Mouse (Mus musculus) yolk sac, embryonic 10.5 days (tissue): ENCODE data around the gene Fhl2.

ENCODE experiments used
- DNase-seq: peaks from one replicate; pipeline ENCODE4 v3.0.0-alpha.2; 2017; ENCODE audit warnings: low spot score

The Fhl2 gene

DNA sequence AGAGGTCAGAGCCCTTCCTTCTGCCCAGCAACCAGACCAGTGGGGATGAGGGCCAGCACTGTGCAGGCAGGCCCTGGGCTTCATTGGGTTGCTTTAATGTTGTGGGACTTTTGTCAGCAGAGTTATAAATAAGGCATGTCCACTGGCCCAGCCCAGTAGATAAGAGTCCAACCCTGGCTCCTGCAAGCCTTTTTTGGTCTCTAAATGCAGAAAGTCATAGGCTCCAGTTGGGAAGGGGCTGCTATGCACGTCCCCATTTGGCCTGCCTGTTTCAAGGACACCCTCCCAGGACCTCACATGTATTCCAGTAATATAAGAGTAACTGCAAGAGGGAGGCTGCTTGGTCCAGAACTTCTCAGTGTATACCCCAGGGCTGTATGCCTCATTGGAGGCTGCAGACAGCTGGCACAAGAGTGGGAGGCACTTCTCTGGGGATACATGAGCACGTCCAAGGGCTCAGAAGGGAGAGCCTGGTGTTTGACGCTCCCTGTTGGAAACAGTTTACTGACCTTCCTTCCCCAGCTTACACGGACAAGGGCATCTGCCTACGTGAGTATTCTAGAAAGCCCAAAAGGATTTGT lies at the start of gene Fhl2:
TSS of gene Fhl2 (minus strand) at position 324 of the 581 bp plus-strand sequence.
- DNase-seq, result no peak

DNA sequence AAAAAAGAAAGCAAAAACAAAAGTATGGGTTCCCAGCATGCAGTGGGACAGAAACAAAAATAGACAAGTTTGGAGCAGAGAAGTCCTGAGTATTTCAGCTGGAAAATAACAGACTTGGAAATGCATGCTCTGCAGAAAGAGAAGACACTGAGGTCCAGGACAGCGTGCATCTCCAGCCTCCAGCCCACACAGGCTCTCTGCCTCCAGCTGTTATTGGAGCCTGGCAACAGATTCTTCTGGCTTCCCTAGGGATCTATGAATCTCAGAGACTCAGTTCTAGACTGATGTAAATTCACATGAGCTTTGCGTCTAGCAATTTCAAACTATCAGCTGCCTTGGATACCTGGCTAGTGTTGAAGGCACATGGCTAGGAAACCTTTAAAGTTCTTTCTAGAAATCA lies 48.2 kb upstream of the Fhl2 start:
- no peak for DNase-seq

DNA sequence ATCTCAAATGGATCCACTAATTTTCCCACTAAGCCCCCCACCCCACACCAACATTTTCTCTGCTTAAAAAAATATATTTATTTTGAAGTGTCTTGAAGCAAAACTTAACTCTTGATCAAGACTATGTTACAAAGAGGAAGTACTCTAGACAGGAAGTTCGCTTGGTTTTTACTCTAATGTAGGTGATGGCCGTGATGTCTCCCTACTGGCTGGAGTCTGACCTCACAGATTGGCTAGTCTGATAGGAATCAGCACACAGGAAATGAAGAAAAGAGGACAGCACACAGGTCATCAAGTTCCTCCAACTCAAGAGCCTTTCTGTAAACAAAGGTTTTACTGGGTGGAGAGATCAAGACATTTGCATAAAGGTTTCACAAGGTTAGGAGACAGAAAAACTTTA lies 44.4 kb upstream of the Fhl2 start:
- DNase-seq, result peak; percentile 35

DNA sequence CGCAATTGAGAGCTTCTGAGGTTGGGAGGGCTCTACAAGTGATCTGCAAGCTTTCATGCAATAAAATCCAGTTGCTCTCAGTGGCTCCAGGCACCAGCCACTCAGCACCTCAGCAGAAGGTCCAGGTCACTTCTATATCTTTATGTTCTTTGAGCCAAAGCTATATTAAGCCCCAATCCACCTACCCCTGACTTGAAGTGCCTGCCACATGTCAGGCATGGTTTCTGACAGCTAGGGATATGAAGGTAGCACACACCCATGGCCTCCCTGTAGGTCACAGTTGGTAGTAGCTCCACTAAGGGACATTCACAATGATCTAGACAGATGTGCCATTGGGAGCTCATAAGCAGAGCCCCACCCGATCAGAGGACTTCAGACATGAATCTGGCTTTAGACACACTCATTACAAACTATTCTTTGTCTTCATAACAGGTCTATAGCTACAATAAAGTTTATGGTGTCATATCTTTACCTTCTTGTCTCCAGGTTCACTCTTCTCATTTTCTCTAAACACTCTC lies 43.1 kb upstream of the Fhl2 start:
- DNase-seq, result no peak

DNA sequence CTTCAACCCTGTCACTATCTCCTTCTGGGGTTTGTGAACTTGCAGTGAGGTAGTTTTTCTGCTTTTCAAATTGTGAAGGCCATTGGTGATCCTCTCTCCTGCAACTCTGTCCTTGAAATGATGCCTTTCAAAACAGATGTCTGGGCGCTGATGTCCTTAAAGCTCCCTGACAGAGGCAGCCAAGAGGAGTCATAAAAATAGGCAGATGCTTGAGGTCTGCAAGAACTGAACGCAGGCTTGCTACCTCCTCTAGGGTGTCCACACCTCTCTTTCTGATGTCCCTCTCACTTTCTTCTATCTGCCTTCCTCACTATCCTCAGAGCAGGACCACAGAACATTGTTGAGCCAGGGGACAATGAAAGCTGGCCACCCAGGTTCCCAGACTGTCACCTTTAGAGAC lies 41.7 kb upstream of the Fhl2 start:
- no peak for DNase-seq

DNA sequence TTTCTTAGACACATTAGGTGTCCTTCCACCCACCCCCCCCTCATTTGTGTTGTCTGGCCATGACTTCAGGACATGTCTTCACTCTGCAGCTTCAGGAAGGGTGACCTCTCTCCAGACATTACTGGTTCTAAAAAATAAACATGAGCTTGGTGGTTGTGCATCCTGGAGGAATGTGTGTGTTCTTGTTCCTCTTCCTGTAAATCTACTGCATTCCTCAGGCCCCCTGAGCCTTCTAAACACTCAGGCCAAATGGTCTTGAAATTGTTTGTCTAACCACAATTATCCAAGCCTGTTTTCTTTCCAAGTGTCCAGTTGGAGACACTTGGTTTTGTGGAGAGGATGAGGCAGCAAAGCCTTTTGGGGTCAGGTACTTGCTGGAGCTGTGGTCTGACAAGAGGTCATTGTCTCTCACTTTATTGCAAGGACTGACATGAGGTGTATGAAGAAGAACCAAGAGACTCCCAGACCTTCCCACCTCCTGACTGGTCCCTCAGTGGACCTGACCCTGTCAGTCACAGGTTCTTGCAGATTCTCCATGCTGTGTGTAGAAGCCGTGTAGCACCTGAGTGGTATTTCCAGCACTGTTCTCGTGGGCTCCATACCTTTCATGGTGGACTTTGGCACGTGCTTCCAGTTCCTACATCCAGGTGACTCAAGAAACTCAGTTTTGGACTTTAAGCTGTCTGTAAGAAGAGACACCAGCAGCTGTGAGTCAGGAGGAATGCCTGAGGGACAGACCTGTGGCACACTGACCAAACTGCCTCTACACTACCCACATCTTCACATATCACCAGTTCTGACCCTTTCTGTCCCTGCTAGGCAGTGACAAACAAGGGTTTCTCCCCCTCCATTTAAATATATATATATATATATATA lies 40.8 kb upstream of the Fhl2 start:
- peak; percentile 27 for DNase-seq

DNA sequence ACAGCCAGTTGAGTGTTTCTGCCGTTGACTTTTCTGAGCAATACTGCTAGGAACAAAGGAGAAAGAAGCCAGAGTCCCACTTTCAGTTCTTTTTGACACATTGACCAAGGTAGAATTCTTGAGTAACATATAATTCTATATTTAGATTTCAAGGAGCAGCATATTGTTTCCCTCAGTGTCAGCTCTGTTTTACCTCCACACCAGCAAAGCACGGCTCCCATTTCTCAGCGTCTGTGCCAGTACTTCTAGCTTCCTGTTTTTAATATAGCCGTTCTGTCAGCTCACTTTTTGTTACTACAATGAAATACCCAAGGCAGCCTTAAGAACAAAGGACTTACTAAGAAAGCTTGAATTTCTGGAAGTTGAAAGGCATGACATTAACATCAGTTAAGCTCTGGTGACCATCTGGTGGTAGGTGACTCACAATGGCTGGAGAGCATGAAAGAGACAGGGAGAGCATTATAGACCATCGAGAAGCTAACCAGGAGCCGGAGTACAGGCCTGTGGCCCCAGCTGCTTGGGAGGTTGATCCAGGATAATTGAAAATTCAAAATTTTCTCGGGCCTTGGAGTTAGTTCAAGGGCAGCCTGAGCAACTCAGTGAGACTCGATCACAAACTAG lies 28.9 kb upstream of the Fhl2 start:
- no peak for DNase-seq

DNA sequence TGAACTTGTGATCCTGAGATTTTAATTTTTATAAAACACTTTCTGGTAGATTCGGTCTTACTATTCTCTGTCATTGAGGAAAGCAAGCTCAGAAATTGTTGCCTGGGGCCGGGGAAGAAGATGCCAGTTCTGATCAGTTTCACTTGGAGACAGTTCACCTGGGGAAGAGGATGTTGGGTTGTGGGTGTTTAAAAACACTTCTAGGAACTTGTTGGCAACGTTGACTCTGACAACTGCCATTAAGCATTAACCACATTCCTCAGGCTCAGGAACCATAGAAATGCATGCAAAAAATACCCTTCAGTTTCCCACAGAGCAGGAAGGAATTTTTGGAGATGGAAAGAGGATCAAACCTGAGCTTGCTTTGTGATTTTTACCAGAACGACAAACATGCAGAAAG lies 28.2 kb upstream of the Fhl2 start:
- no peak for DNase-seq

DNA sequence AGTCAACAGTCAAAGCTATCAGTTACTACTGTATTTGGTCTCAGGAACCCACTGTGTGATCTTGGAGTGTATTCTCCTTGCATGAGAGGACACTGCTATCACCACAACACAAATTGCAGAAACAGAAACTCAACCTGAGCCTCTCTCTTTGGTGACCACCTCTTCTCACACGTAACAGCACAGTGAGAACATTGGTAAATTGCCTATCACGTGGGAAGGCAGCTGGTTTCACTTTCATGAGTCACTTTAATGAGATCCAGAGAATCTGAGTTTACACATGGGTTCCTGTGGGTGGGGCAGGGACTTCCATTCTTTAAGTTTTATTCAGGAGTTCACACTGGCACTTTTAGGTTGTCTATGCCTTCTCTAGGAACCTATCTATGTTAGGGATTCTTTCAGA lies 27.4 kb upstream of the Fhl2 start:
- DNase-seq, result no peak

DNA sequence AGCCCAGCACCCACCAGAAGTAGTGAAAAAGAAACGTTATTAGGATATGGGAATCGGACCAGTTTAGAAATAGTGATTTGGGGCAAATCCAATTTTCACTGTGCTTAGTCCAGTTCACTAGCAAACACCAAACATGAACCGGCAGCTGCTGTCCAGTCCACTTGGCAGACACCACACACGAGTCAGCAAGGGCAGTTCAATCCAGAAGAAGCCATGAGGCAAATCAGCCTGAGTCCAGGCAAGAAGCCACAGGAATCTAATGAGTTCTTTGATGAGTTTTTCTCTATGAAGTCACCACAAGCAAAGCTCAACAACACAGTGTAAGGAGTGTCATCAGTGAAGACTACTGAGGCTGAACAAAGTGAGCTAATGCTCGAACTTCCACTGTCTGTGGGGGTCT lies 26.3 kb upstream of the Fhl2 start:
- no peak for DNase-seq

DNA sequence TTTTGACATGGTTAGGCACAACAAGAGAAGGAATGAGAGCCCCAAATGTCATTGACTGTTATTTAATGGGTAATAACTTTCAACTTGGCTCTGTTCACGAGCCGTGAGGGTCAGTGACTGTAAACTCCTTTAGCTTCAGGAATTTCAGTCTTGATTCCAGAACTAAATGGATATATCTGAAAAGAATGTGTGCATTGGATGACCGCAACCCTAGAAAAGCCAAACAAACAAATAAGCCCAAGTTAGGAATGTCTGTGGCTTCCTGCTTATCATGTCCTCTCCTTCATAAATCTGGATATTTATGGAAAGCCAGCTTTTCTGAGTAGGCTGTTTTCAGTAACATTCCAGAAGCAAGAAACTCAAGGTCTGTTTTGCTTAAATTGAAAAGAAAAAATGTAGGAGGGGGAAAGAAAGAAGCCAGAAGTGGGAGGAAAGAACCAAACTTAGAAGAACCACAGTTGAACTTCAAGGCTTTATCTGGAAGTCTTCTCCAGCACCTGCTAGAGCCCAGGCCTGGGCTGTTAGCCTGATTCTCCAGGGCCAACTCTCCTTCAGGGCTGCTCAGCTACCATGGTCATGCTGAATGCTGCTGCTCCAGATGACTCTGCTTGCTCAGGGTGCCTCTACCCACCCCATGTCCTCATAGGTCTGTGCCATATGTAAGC lies 21.4 kb upstream of the Fhl2 start:
- DNase-seq, result no peak

DNA sequence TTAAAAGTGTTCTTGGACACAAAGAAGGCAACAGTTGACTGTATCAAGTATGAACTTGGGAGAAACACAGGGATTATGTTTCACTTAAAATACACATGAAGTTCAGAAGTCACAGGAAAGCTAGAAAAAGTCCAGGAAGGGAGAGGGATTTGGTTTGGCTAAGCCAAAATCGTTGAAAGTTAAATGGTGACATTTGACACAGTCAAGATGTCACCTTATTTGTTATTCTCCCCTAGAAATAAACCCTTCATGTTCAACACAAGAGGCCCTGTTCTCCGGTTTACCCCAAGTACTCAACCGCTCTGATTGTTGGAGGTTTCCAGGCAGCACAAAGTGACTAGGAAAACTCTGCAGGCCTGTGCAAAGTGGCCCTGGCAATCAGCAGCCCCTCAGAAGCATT lies 18.8 kb upstream of the Fhl2 start:
- no peak for DNase-seq

DNA sequence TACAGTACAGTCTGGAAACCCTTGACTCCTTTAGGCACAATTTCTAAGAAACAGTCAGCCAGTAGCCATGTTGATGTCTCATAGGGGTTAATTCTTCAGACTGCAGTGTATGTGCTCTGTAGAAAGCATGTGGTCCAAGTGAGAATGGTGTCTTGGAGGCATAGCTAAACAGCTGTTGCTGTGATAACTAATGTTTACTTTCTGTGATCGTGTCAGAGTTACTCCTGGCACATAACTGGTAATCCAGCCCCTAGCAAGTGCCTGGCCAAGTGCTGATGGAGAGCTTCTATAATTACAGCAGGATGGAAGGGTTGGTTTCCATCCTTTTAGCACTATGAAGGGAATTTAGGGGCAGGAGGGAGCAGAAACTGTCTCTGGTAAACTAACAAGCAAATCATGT lies 14.5 kb upstream of the Fhl2 start:
- no peak for DNase-seq

DNA sequence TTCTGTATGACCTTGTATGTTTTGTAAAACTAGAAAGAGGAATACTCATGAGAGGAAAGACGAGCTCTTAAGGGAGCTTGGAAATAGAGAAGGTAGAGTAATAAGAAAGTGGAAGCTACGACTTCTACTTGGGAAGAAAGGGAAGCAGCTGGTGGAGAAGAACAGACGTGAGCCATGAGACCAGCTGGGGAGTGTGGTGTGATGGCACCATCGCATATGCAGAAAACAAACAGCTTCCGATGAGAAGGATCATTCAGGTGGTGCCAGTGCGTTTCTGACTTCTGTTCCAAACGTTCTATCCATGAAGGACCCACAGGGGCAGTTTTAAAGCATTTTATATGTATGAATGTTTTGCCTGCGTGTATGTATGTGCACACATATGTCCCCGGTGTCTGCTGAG lies 13.5 kb upstream of the Fhl2 start:
- no peak for DNase-seq

DNA sequence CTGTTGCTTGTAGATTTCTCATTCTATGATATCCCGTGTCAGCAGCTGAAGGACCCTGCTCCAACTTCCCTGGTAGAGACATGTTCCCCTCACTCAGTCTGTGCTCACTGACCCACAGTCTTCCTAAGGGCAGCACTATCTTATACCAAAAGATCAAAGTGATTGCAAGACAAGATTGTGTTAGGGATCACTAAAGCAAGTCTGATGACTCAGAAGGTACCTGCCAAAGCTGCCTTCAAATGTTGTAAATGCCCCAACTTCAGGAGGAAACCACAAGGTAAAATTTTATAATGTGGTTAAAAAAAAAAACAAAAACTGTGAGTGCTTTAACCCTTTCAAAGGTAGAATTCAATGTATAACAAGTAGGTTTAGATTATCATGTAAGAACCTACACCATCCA lies 10.4 kb upstream of the Fhl2 start:
- no peak for DNase-seq

DNA sequence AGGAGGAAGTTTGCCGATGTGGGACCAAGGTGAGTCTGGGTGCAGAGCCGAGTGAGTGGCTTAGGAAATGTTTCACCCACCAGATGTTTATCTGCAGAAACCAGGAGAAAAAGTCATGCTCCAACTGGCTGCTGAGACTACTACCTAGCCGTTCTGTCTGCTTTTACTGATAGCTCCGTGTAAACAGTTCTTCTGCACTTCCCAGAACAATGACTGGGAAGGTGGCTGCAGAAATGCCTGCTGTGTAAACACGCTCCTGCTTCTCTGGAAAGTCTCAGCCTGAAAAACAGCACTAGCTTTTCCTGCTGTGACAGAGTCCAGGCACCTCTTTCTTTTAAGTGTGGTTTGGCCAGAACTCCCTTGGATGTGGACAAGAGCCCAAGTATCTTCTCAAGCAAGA lies 6.5 kb upstream of the Fhl2 start:
- peak; percentile 88 for DNase-seq

DNA sequence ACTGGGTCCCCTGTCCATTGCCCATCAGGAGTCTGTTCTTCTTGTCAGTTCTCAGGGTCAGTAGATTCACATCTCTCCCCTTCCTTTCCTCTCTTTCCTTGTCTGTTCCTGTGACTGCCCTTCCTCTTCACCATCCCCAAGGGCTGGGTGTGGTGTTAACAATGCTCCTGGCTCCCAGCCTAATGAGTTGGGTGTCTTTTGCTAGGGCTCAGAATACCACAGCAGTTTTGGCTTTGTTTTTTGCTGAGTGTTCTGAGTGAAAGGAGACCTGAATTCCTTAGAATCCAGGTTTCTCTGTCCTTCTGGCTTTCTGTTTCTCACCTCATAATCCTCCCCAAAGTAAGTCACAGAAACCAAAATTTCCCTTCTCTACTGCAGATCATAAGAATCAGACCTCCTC lies 5.4 kb upstream of the Fhl2 start:
- no peak for DNase-seq

DNA sequence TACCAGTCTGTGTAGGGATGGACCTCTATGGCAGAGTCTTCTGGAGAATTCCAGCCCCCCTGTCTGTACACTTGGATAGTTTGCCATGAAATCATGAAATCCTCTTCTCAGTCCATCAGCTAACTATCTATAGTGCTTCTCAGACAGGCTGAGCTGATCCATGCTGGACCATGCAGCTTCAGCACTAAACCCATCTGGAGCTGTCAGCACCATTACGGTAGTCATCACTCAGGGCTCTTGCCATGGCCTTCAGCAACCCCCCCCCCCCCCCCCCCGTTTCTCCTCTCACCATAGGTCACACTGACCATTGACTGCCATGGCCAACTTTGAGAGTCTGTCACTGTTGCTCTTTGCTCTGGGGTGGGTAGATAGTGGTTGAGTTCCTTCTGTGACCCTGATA lies 5.0 kb upstream of the Fhl2 start:
- DNase-seq, result no peak

DNA sequence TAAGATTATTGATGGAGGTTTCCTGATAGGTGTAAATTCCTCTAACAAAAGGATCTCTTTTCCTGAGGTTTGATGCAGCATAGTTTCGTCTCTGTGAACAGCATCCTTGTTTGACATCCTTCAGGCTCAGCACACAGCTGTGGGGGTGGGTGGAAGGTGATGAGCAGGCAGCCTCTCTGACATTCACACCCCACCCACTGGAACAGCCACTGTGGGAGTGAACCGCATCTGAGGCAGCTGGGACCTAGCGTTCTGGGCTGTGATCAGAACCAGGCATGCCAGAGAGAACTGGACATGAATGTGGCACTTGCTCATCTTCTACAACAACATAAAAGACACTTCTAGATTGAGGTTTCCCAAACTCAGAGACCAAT lies 3.1 kb upstream of the Fhl2 start:
- no peak for DNase-seq

DNA sequence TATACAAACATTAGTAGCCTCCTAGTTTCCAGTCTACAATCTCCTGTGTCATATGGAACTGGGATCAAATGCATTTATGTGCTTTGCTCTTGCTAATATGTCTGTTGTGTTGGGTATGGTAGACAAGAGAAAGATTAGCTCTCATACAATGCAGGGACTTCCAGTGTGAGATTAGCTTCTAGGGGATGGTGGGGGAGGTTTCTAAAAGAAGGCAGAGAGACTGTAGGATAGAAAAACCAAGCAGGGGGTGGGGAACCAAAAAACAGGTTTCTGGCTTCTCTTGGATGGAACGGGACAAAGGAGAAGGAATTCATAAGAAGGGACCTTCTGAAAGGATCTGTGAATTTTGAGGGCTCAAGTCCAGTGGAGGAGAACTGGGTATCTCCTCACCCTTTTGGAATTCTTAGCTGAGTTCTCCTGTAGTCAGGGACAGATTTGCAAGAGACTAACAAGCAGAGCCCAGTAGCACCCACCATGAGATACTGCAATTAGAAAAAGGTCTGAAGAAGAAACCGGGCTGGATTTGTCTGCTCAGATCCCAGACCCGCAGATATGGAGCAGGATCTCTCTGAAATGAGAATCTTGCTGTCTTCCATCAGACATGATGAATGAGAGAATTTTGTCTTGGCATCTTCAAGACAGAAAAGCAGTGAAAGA lies 2.6 kb upstream of the Fhl2 start:
- no peak for DNase-seq

DNA sequence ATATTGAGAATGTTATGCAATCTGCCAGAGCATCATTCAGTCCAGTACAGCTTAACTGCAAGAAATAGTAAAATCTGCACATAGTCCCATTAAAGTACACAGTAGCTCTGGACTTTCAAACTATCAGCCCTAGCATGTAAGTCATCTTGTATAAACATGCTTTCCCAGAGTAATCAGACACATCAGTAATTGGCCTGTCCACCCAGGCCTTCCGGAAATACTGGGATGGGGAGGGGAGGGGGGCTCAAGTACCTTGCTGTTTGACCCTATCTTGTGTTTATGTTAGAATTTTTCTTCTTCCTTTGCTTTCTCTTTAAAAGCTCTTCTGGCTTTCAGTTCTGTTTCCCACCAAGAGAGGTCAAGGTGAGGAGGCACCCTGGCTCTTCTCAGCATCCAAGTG lies 725 bp downstream of the Fhl2 start:
- peak; percentile 19 for DNase-seq

DNA sequence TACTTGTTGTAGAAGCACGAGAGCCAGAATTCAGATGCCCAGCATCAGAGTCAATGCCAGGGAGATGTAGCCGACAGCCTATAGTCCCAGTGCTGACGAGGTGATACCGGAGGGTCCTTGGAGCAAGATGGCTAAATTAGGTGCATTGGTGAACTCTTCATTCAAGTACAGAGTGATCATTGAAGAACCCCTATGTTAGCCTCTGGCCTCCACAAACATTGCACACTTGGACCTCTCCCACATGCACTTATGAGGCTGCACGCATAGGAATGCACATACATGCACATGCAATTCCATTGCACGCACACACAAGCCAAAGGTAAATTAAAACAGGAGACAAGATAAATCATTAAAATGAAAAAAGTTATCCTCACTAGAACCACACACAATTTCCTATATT lies 3.4 kb downstream of the Fhl2 start:
- DNase-seq, result no peak
